Mouse (Mus musculus): Measurements from ENCODE around the gene Vmn1r49.
"Not testable (repeated sequence)": the region's sequence is repeated elsewhere in the genome, so short reads cannot be mapped to it uniquely, and the experiment has no call there.

The Vmn1r49 gene

DNA sequence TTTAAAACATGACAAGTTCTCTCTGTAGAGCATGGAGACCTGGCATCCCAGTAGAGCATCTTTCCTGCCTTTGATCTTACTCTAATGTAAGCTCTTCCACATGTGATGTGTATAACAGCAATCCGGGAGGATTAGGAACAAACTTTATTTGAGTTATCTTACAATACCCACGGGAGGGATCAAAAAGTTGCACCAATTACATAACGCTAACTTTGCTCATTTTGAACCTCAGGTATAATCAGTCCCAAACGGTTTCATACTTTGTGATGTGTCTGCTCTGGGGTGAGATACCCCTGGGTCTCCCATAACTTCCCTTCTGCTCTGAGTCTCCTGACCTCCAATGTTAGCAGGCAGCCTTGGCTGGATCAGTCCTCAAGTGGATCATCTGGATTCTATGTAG is at the start of gene Vmn1r49:
TSS of gene Vmn1r49 (minus strand) at position 101 of the 400 bp plus-strand sequence.
- no peak for DNase-seq (ENCODE audit: low read depth, low spot score)
- H3K27me3 ChIP-seq (ENCODE audit: control insufficient read depth, insufficient read depth, low read length, poor library complexity, severe bottlenecking): no peaks in the 10 kb centered on the region
- no peaks in the 10 kb centered on the region for H3K36me3 ChIP-seq (ENCODE audit: control insufficient read depth, insufficient read depth, low read length, poor library complexity, severe bottlenecking)

DNA sequence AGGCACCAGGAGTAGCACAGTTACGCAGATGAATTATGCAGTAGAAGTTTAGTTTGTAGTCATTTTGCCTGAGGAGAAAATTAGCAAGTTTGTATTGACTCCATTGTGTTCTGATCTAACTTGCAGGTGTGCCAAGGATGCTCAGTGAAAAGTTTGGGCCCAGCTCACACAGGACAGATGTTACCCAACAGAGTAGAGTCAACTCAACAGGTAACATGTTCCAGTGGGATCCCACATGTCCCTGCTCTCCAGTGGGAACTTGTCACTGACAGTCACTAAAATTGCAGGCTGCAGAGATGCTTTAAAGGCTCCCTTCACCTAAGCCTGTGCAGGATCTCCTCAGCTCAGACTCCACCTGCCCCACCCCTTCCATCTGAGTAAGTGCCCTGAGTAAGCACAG is 44.0 kb upstream of the Vmn1r49 start, which contains the start of gene Vmn1r51:
TSS of gene Vmn1r51 (plus strand) at position 301 of the 400 bp plus-strand sequence.
- H3K36me3 ChIP-seq (ENCODE audit: control insufficient read depth, insufficient read depth, low read length, poor library complexity, severe bottlenecking); H3K27me3 ChIP-seq (ENCODE audit: control insufficient read depth, insufficient read depth, low read length, poor library complexity, severe bottlenecking); DNase-seq (ENCODE audit: low read depth, low spot score): not testable (repeated sequence)

DNA sequence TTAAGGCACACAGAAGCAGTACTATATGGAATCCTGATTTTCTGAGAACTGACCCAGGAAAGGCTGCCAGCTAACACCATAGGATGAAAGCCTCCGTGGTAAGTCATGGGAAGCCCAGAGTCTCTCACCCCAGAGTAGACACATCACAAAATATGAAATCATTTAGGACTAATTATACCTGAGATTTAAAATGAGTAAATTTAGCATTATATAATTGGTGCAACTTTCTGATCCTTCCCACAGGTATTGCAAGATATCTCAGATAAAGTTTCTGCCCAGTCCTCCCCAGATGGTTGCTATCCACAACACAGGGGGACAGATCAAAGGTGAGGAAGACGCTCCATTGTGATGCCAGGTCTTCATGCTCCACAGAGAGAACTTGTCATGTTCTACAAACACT is 22.8 kb upstream of the Vmn1r49 start, which contains the start of gene Vmn1r50:
TSS of gene Vmn1r50 (plus strand) at position 301 of the 400 bp plus-strand sequence.
- no peak for DNase-seq (ENCODE audit: low read depth, low spot score)
- Histone ChIP-seq H3K36me3 (ENCODE audit: control insufficient read depth, insufficient read depth, low read length, poor library complexity, severe bottlenecking) (no peaks in the 10 kb centered on the region), H3K27me3 (ENCODE audit: control insufficient read depth, insufficient read depth, low read length, poor library complexity, severe bottlenecking) (no peaks in the 10 kb centered on the region)

DNA sequence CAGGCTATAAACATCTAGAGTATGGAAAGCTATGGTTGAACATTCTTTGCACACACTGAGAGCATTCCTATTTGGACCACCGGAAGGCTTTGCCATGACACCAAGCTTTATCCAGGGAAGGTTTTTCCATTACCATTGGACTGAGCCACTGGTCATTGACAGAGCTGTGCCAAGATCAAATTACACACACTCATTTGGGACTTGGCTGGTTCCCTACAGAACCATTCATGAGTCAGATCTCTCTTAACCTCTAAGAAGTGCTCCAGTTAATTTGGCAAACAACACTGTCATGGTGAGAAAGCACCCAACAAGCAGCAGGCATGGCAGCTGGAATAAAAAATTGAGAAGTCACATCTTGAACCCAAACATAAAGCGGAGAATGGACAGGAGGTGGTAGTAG is 22.3 kb upstream of the Vmn1r49 start:
- Histone ChIP-seq H3K36me3 (ENCODE audit: control insufficient read depth, insufficient read depth, low read length, poor library complexity, severe bottlenecking) (no peaks in the 10 kb centered on the region), H3K27me3 (ENCODE audit: control insufficient read depth, insufficient read depth, low read length, poor library complexity, severe bottlenecking) (no peaks in the 10 kb centered on the region)
- DNase-seq (ENCODE audit: low read depth, low spot score): no peak

DNA sequence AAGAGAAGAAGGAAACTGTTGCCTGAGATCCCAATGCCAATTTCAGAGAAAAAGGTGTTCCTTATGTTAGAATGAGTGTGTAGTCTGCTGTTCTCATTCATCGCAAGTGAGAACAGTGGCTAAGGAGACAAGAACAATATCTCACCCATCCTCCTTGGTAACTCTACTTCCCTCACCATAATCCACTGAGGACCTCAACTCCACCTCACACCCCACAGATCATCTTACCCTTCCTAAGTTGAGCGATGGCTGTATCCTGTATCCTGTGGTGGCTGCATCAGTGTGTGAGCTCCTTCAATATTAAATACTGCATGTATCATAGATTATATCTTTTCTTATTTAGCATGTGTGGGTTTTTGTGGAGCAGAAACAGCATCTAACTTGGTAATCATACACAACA is 41.6 kb downstream of the Vmn1r49 start, which contains the start of gene Vmn1r48:
TSS of gene Vmn1r48 (minus strand) at position 101 of the 400 bp plus-strand sequence.
- not testable (repeated sequence) for H3K36me3 ChIP-seq (ENCODE audit: control insufficient read depth, insufficient read depth, low read length, poor library complexity, severe bottlenecking); H3K27me3 ChIP-seq (ENCODE audit: control insufficient read depth, insufficient read depth, low read length, poor library complexity, severe bottlenecking); DNase-seq (ENCODE audit: low read depth, low spot score)
